Mouse (Mus musculus): ENCODE results near the gene Rnf115. TPM values are rescaled to one million over a fixed set of nuclear protein-coding genes. Genes with fewer than 3 reads are reported as not detected.

Gene Rnf115
- polyA plus RNA-seq, 1 experiment from 2014 or later, result 54.5 TPM

DNA sequence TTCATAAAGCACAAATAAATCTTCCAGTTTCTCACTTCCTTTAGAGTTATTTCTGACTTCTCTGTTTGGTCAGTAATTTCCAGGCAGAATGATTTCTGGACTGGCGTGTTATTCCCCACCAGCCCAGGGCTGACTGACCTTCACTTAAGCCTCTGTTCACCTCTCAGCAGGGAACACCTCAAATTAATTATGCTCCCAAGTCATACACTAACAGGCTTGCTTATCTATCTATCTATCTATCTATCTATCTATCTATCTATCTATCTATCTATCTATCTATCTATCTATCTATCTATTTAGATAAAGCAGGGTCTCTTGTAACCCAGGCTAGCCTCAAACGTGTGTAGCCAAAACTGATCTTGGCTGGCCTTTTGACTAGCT lies 18.8 kb upstream of the Rnf115 start:
- Histone ChIP-seq H3K9me3 (replicated peaks) (no peaks in the 10 kb centered on the region), H3K27ac (ENCODE audit: poor library complexity, severe bottlenecking) (no peak overlapping the region), H3K4me2 (peak overlapping the region; percentile 90), H3K9ac (no peak overlapping the region; the same call in 1 of the 2 replicates), H3K27me3 (replicated peaks) (no peaks in the 10 kb centered on the region), H3K4me3 (peak overlapping the region; percentile 50; the same call in 1 of the 2 replicates), H3K4me1 (replicated peaks) (peaks cover 5% of the 10 kb centered on the region; the same call in 1 of the 2 replicates), H3K36me3 (peaks cover 59% of the 10 kb centered on the region)
- ATAC-seq (ENCODE audit: insufficient number of reproducible peaks, low FRiP score), result no peak
- 55% methylated on average over 2 of the region's 2 CpGs for WGBS

DNA sequence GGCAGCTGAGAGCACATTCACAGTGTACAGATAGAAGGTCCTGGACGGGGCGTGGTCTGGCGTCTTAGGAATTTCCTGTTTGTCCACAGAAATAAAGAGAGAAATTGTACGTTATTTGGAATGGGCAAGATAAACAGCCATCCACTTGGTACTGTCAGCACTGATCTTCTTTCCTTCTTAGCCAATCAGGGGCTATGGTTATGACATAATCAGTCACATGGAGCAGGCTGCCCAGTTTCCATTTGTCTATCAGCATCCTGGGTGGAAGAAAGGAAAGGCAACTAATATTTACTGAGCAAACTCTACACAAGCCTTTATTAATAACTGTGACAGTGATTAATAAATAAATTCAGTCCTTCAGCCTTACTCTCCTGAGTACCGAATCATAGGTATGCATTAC lies 13.2 kb upstream of the Rnf115 start:
- Histone ChIP-seq H3K36me3 (peaks cover 76% of the 10 kb centered on the region), H3K9me3 (replicated peaks) (no peaks in the 10 kb centered on the region), H3K9ac (no peak overlapping the region), H3K27me3 (replicated peaks) (no peaks in the 10 kb centered on the region), H3K4me1 (replicated peaks) (0 out of 2 replicates have a peak, but pooled peaks cover 4% of the 10 kb centered on the region), H3K27ac (ENCODE audit: poor library complexity, severe bottlenecking) (no peak overlapping the region), H3K4me3 (no peak overlapping the region), H3K4me2 (no peak overlapping the region)
- 84% methylated on average over 5 of the region's 5 CpGs for WGBS
- ATAC-seq (ENCODE audit: insufficient number of reproducible peaks, low FRiP score), result no peak

DNA sequence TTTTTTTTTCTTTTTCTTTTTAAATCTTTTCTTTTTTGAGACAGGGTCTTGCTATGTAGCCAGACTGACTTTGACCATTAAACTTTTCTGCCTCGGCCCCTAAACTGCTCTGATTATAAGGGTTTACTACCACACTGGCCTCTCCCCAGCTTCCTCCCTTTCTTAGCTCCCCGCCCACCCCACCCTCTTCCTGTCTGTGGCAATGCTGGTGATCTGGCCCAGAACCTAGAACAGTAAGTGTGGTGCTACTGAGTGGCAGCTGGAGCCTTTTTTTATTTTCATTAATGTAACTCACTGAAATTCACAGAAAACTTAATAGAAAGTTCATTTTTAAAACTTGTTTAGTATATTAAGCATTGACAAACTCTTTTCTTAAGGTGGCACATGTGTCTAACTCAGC lies 11.6 kb upstream of the Rnf115 start:
- no peaks in the 10 kb centered on the region for H3K9me3 ChIP-seq (replicated peaks)
- no peak overlapping the region for H3K4me3 ChIP-seq
- 51% methylated on average over 2 of the region's 2 CpGs for WGBS
- H3K9ac ChIP-seq, result no peak overlapping the region
- H3K27me3 ChIP-seq (replicated peaks), result no peaks in the 10 kb centered on the region
- no peak overlapping the region for H3K27ac ChIP-seq (ENCODE audit: poor library complexity, severe bottlenecking)
- ATAC-seq (ENCODE audit: insufficient number of reproducible peaks, low FRiP score), result no peak
- H3K4me2 ChIP-seq, result no peak overlapping the region
- 0 out of 2 replicates have a peak, but pooled peaks cover 10% of the 10 kb centered on the region for H3K4me1 ChIP-seq (replicated peaks)
- peaks cover 70% of the 10 kb centered on the region for H3K36me3 ChIP-seq

DNA sequence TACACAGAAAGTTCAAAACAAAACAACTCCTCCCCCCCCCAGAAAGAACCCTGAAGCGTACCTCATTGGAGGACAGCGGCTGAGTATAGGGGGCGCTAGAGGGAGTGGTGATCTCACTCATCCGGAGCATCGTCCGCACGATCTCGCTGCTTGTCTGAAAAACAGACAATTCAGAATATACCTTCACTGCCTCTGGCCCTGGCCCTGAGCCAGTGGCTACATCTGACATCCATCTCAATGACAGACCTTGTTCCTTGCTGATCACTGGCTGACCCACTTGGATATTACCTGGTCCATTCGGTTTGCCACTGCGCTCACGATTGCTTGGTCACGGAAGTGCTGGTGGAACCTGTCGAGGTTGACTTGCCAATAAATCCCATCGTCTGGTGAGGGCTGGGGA lies 8.3 kb upstream of the Rnf115 start:
- ATAC-seq (ENCODE audit: insufficient number of reproducible peaks, low FRiP score), result no peak
- Histone ChIP-seq H3K9ac (no peak overlapping the region), H3K4me1 (replicated peaks) (peaks cover 16% of the 10 kb centered on the region; the same call in 1 of the 2 replicates), H3K27me3 (replicated peaks) (no peaks in the 10 kb centered on the region), H3K9me3 (replicated peaks) (no peaks in the 10 kb centered on the region), H3K4me2 (0 out of 2 replicates have a peak overlapping the region, but pooled peaks have one; percentile 1), H3K27ac (ENCODE audit: poor library complexity, severe bottlenecking) (no peak overlapping the region), H3K4me3 (no peak overlapping the region), H3K36me3 (peaks cover 68% of the 10 kb centered on the region)
- WGBS, result 41% methylated on average over 14 of the region's 14 CpGs

DNA sequence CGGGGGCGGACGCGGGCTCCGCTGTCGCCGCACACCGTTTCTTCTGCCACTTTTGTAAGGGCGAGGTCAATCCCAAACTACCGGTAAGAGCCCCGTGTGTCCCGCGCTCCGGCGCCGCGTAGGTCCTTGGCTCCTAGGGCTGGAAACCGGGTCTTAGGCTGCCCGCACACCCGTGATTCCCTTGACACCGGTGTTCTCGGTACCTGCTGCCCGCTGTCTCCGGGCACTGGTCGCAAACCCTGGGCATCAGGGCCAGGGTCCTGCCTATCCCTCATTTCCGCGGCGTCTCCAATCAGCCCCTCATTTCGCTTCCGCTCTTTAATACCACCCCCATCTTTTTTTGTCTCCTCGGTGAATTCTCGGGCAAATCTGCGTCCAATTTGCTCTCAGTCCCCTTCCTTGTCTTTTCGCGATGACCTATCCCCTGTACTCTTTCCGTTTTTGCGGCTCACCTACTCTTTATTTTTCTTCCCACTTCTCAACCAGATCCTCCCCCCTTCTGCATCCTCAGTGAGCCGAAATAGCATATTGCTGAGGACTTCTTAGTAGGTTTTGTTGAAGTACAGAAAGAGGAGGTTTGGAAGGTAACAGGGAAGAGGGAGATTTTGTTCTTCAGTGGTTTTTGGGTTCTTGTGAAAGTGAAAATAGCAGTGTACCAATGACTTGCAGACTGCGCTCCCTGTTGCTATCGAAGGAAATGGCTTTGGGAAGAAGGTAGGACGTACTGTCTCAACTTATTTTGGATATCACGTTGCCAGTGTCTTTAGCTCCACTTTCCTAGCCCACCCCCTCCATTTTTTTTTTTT lies 567 bp downstream of the Rnf115 start:
- Histone ChIP-seq H3K4me1 (replicated peaks) (peaks cover 35% of the 10 kb centered on the region), H3K4me3 (peak overlapping the region; percentile 91), H3K27ac (ENCODE audit: poor library complexity, severe bottlenecking) (peak overlapping the region; percentile 84), H3K4me2 (peak overlapping the region; percentile 66), H3K9me3 (replicated peaks) (no peaks in the 10 kb centered on the region), H3K27me3 (replicated peaks) (no peaks in the 10 kb centered on the region), H3K36me3 (peaks cover 16% of the 10 kb centered on the region), H3K9ac (peak overlapping the region; percentile 88)
- WGBS, result under 1% methylated on average over 42 of the region's 42 CpGs
- ATAC-seq (ENCODE audit: insufficient number of reproducible peaks, low FRiP score), result peak; percentile 43

DNA sequence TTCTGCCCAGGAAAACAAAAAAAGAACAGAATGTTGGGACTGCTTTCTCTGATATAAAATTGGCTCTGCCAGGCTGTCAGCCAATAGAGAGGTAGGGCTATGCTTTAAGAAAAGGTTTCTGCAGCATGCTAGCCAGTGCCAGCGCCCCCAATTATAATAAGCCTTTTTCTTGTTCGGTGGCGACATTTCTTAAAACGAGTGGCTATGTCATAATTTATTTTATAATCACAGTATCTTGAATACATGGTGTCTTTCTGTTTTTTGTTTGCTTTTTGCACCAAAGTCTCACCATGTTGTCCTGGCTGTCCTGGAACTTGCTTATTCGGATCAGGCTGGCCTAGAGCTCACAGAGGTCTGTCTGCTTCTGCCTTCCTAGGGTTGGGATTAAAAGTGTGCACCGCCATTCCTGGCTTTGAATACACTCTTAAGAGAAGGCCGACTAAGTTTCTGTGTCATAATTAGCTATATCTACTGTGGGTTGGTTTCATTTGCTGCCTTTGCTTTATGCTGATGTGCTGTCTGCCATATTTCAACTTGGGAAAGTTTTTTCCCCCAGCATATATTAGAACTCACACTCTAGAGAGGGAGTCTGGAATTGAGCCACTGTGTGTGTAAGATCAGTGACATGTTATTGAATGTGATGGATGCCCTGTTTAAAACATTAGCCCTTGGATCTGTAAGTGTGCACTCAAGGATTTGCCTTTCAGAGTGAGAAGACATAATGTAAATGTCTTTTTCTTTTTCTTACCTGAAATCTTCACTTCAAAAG lies 1.4 kb downstream of the Rnf115 start:
- Histone ChIP-seq H3K4me3 (peak overlapping the region; percentile 91), H3K36me3 (peaks cover 8% of the 10 kb centered on the region), H3K4me2 (peak overlapping the region; percentile 66), H3K27me3 (replicated peaks) (no peaks in the 10 kb centered on the region), H3K27ac (ENCODE audit: poor library complexity, severe bottlenecking) (peak overlapping the region; percentile 84), H3K9me3 (replicated peaks) (no peaks in the 10 kb centered on the region), H3K9ac (peak overlapping the region; percentile 88), H3K4me1 (replicated peaks) (peaks cover 35% of the 10 kb centered on the region)
- no peak for ATAC-seq (ENCODE audit: insufficient number of reproducible peaks, low FRiP score)
- WGBS, result 48% methylated on average over 7 of the region's 7 CpGs

DNA sequence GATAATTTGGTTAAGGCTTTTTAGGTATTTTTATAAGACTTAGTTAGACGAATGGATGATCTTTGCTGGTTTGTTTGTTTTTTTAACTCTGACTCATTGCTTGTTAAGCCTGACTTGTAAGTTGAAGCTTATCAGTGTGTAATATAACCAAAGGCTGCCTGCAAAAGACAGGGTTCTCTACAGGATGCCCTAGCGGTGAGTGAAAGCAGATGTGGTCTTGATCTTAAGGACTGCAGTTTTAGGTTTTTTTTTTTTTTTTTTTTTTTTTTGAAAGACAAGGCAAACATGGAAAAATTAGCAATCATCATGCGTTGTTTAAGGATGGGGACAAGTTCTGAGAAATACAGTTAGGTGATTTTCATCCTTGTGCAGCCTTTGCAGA lies 1.9 kb downstream of the Rnf115 start:
- H3K4me2 ChIP-seq, result no peak overlapping the region

DNA sequence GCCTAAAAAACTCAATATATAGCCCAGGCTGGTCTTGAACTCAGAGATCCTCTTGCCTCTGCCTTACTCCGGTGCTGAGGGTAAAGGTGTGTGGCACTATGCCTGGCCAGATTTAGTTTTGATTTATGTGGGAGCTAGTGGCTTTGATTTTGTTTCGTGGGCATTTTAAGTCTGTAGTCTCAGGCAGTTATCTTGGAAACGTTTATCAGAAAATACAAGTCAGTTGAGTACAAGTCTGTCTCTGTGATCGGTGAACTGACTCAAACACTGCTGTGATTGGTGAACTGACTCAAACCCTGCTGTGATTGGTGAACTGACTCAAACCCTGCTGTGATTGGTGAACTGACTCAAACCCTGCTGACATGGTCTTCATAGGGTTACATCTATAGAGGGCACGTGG lies 3.3 kb downstream of the Rnf115 start:
- ATAC-seq (ENCODE audit: insufficient number of reproducible peaks, low FRiP score), result no peak
- WGBS, result 50% methylated on average over 5 of the region's 5 CpGs
- H3K4me3 ChIP-seq, result no peak overlapping the region
- no peak overlapping the region for H3K4me2 ChIP-seq
- no peaks in the 10 kb centered on the region for H3K27me3 ChIP-seq (replicated peaks)
- peaks cover 4% of the 10 kb centered on the region; the same call in 1 of the 2 replicates for H3K36me3 ChIP-seq
- no peaks in the 10 kb centered on the region for H3K9me3 ChIP-seq (replicated peaks)
- H3K4me1 ChIP-seq (replicated peaks), result peaks cover 42% of the 10 kb centered on the region
- H3K27ac ChIP-seq (ENCODE audit: poor library complexity, severe bottlenecking), result no peak overlapping the region
- no peak overlapping the region for H3K9ac ChIP-seq

More for the DNA sequence above, 1.9 kb downstream of the Rnf115 start:
- no peak overlapping the region for H3K27ac ChIP-seq (ENCODE audit: poor library complexity, severe bottlenecking)
- no peak for ATAC-seq (ENCODE audit: insufficient number of reproducible peaks, low FRiP score)
- no peak overlapping the region for H3K9ac ChIP-seq
- no peaks in the 10 kb centered on the region for H3K27me3 ChIP-seq (replicated peaks)
- peaks cover 41% of the 10 kb centered on the region for H3K4me1 ChIP-seq (replicated peaks)
- H3K9me3 ChIP-seq (replicated peaks), result no peaks in the 10 kb centered on the region
- 33% methylated on average over 3 of the region's 3 CpGs for WGBS
- peaks cover 4% of the 10 kb centered on the region; the same call in 1 of the 2 replicates for H3K36me3 ChIP-seq
- H3K4me3 ChIP-seq, result no peak overlapping the region; the same call in 1 of the 2 replicates

DNA sequence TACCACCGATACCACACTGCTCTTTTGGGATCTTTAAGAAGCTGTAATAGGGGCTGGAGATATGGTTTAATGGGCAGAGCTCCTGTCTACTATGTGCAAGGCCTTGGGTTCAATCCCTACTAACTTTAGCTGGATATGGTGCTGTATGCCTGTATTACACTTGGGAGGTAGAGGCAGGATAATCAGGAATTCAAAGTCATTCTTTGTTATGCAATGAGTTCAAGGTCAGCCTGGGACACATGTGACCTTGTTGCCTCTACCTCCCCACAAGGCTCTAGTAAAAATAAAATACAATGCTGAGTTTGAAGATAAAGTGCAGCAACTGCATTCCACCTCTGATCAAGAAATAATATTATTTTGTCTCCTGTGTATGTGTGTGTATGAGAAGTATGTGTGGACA lies 6.5 kb downstream of the Rnf115 start:
- no peak for ATAC-seq (ENCODE audit: insufficient number of reproducible peaks, low FRiP score)
- Histone ChIP-seq H3K4me1 (replicated peaks) (peaks cover 42% of the 10 kb centered on the region), H3K27me3 (replicated peaks) (no peaks in the 10 kb centered on the region), H3K27ac (ENCODE audit: poor library complexity, severe bottlenecking) (no peak overlapping the region), H3K4me3 (no peak overlapping the region), H3K36me3 (peaks cover 4% of the 10 kb centered on the region; the same call in 1 of the 2 replicates), H3K4me2 (no peak overlapping the region), H3K9ac (no peak overlapping the region), H3K9me3 (replicated peaks) (no peaks in the 10 kb centered on the region)
- 78% methylated on average over 1 of the region's 1 CpGs for WGBS

DNA sequence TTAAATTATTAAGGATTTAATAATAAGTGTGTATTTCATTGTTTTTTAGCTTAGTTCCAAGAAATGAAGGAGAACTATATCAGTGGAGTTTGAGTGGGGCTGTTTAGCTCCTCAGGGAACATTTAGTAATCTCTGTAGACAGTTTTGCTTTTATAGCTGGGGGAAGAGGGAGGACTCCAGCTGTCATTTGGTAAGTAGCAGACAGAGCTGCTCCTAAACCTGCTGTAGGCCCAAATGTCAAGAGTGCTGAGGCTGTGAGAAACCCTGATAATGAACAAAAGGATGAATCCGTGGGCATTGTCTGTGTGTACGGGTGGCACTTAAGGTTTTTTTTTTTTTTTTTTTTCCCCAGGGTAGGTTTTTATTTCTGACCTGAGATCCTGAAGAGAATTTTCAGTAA lies 7.7 kb downstream of the Rnf115 start:
- Histone ChIP-seq H3K4me3 (no peak overlapping the region), H3K27me3 (replicated peaks) (no peaks in the 10 kb centered on the region), H3K4me1 (replicated peaks) (peaks cover 34% of the 10 kb centered on the region), H3K9ac (no peak overlapping the region), H3K36me3 (peaks cover 4% of the 10 kb centered on the region; the same call in 1 of the 2 replicates), H3K4me2 (no peak overlapping the region), H3K27ac (ENCODE audit: poor library complexity, severe bottlenecking) (no peak overlapping the region), H3K9me3 (replicated peaks) (no peaks in the 10 kb centered on the region)
- no peak for ATAC-seq (ENCODE audit: insufficient number of reproducible peaks, low FRiP score)
- WGBS, result 78% methylated on average over 2 of the region's 2 CpGs
